ENCODE assay signal across 8 mouse cellular contexts in the genomic region with DNA sequence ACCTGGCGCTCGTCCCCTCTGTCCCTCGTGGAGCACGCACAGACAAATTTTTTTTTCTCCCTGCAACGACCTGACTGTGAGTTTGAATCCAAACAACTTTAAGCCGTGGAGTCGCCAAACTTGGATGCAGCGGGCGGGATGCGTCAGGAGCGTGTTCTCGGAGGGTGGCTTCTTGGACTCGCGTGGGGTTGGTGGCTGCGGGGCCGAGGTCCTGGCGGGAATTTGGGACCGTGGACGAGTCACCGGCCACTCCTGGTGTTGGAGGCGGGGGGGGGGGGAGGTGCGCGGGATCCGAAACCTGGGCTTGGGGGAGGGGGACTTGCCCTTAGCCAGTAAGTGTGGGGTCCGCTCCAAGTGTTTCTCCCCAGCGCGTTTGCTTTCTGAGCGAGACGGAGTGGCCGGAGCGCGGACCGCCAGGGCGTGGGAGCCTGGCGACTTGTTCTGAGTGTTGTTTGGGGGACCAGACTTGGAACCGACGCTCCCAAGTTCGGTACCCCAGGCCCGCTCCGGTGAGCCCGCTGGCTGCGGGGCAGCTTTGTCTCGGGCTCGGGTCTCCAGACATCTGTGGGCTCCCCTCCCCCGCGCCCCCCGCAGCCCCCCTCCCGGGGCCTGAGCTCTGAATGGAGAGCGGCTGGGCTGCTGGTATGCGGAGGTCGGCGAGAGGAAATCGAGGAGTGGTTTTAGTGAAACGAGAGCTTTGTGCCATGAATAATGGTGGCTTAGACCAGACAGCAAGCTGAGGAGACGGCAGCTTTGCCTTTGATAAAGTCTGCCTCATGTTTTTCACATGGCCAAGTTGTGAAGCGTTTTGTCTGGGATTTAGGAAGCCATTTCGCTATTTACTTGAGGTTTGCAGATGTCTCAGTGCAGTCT. TPM values are rescaled to one million over a fixed set of nuclear protein-coding genes. Genes with fewer than 3 reads are reported as not detected.
DNase-seq lines count a peak whose midpoint lies in the region; ATAC-seq and TF ChIP-seq lines count a peak whose summit lies in the region.

No protein-coding gene starts in this region.

- peaks cover 50% of the 10 kb centered on the region for H3K79me2 ChIP-seq in liver, adult 2 months (ENCODE audit: control insufficient read depth, insufficient read depth, low read length)

- no peaks in the 10 kb centered on the region for H3K9me3 ChIP-seq in intestine, embryonic 15.5 days
- no peaks in the 10 kb centered on the region for H3K9me3 ChIP-seq in neural tube, embryonic 11.5 days (ENCODE audit: control insufficient read depth, low read length)

- no peaks in the 10 kb centered on the region for H3K36me3 ChIP-seq in intestine, embryonic 15.5 days
- no peaks in the 10 kb centered on the region for H3K36me3 ChIP-seq in liver, adult 2 months (ENCODE audit: control insufficient read depth, insufficient read depth, low read length)
- H3K36me3 ChIP-seq in neural tube, embryonic 11.5 days (ENCODE audit: control insufficient read depth, insufficient read depth, low read length) = no peaks in the 10 kb centered on the region; the same call in 1 of the 2 replicates

- H3K27ac ChIP-seq in intestine, embryonic 15.5 days = peak overlapping the region; percentile 95
- H3K27ac ChIP-seq in liver, adult 2 months (replicated peaks; ENCODE audit: insufficient read depth, low read depth, low read length) = peak overlapping the region; percentile 80
- H3K27ac ChIP-seq in neural tube, embryonic 11.5 days (ENCODE audit: low read depth, low read length) = peak overlapping the region; percentile 97

- peak overlapping the region; percentile 95 for H3K9ac ChIP-seq in intestine, embryonic 15.5 days
- H3K9ac ChIP-seq in liver, adult 2 months (ENCODE audit: low read depth, low read length) = peak overlapping the region; percentile 100
- H3K9ac ChIP-seq in neural tube, embryonic 11.5 days (ENCODE audit: low read length) = peak overlapping the region; percentile 94

- H3K4me1 ChIP-seq in intestine, embryonic 15.5 days (replicated peaks) = peaks cover 28% of the 10 kb centered on the region
- peaks cover 31% of the 10 kb centered on the region for H3K4me1 ChIP-seq in liver, adult 2 months (ENCODE audit: control insufficient read depth, insufficient read depth, low read length)
- peaks cover 15% of the 10 kb centered on the region; the same call in 1 of the 2 replicates for H3K4me1 ChIP-seq in neural tube, embryonic 11.5 days (ENCODE audit: control insufficient read depth, insufficient read depth, low read length)

- ATAC-seq in intestine, embryonic 15.5 days = peak; percentile 41
- ATAC-seq in neural tube, embryonic 11.5 days (ENCODE audit: insufficient read depth, low FRiP score, low TSS enrichment) = peak; percentile 64

- H3K4me2 ChIP-seq in intestine, embryonic 15.5 days (replicated peaks) = peak overlapping the region; percentile 73
- peak overlapping the region; percentile 96 for H3K4me2 ChIP-seq in neural tube, embryonic 11.5 days (ENCODE audit: low read depth)

- no peak for TF ChIP-seq POLR2A in liver, adult 2 months (IDR thresholded peaks at IDR 0.05; ENCODE audit: extremely low read depth, insufficient read depth, low read length)

- DNase-seq in 3T3-L1 (ENCODE audit: low read depth, low spot score) (peak; percentile 47), MN1 (ENCODE audit: low spot score) (peak; percentile 66)
- peak; percentile 54 to 56 for DNase-seq in cerebellum, postnatal 25 days
- DNase-seq in gastrocnemius, postnatal 14 days = peak; percentile 50
- DNase-seq in liver, adult 2 months (ENCODE audit: extremely low read depth, low read depth, low spot score) = no peak
- DNase-seq in neural tube, embryonic 11.5 days (ENCODE audit: low spot score) = peak; percentile 78
- peak; percentile 55 for DNase-seq in thymus, postnatal 25 days

- peak overlapping the region; percentile 91 for H3K4me3 ChIP-seq in intestine, embryonic 15.5 days (replicated peaks)
- H3K4me3 ChIP-seq in liver, adult 2 months (ENCODE audit: insufficient read depth, low read depth, low read length) = peak overlapping the region; percentile 91
- H3K4me3 ChIP-seq in neural tube, embryonic 11.5 days (ENCODE audit: low read depth, low read length) = peak overlapping the region; percentile 93

- intact Hi-C loops in gastrocnemius, postnatal 14 days (cut with DNase I; ENCODE audit: low total_unique reads) = loop anchor here (10.0 kb wide), 1 partner anchor 329 kb away; no protein-coding TSS in a partner anchor

- WGBS in intestine, embryonic 15.5 days = under 1% methylated on average over 56 of the region's 57 CpGs
- WGBS in liver, adult 2 months = under 1% methylated on average over 56 of the region's 57 CpGs
- under 1% methylated on average over 57 of the region's 57 CpGs for WGBS in neural tube, embryonic 11.5 days

- H3K27me3 ChIP-seq in intestine, embryonic 15.5 days (replicated peaks) = no peaks in the 10 kb centered on the region
- no peaks in the 10 kb centered on the region for H3K27me3 ChIP-seq in liver, adult 2 months (ENCODE audit: control insufficient read depth, insufficient read depth, low read length)
- no peaks in the 10 kb centered on the region for H3K27me3 ChIP-seq in neural tube, embryonic 11.5 days (ENCODE audit: control insufficient read depth, insufficient read depth, low read length)

- TF ChIP-seq CTCF in liver, adult 2 months (IDR thresholded peaks at IDR 0.05; ENCODE audit: low read depth, low read length) = no peak

RNA-seq across cellular contexts. Expression of a gene that starts 5.1 kb away (rescaled TPM):
- total RNA-seq in gastrocnemius, postnatal 14 days (2021) = 100 to 1,000 TPM; 221 to 244 TPM
- polyA plus RNA-seq in intestine, embryonic 15.5 days (2015; fragmentation: Nextera tagmentation; extraction: Ambion mirVana) = 474 and 475 TPM in 2 replicates
- total RNA-seq in liver, adult 2 months (2014; rRNA removed) = 278 and 319 TPM in 2 replicates
- polyA plus RNA-seq in liver, adult 2 months (2012; rRNA removed) = 34.3 and 41.4 TPM in 2 replicates
- 819 and 843 TPM in 2 replicates for polyA plus RNA-seq in neural tube, embryonic 11.5 days (2014; fragmentation: Nextera tagmentation; extraction: Ambion mirVana)

Comparison
In these comparisons a context has a peak if more than half of its experiments do, and no peak if none do; other contexts are left out.
1. RNA of a gene that starts 5.1 kb away (polyA plus RNA-seq): 819 to 843 TPM in neural tube, embryonic 11.5 days and 474 to 475 TPM in intestine, embryonic 15.5 days; 34.3 to 41.4 TPM in liver, adult 2 months; every median in the first group is over 10 times any median in the second.
2. Peak in every context shown above with its lines, with median percentiles within 50 percentile points of each other: H3K27ac ChIP-seq, H3K4me3 ChIP-seq and H3K9ac ChIP-seq.